Mouse (Mus musculus): Measurements from ENCODE around the gene Alox8. TPM values are rescaled to one million over a fixed set of nuclear protein-coding genes. Genes with fewer than 3 reads are reported as not detected.

The Alox8 gene
- polyA plus RNA-seq, 1 experiment from 2014 or later: 0.11 TPM

DNA sequence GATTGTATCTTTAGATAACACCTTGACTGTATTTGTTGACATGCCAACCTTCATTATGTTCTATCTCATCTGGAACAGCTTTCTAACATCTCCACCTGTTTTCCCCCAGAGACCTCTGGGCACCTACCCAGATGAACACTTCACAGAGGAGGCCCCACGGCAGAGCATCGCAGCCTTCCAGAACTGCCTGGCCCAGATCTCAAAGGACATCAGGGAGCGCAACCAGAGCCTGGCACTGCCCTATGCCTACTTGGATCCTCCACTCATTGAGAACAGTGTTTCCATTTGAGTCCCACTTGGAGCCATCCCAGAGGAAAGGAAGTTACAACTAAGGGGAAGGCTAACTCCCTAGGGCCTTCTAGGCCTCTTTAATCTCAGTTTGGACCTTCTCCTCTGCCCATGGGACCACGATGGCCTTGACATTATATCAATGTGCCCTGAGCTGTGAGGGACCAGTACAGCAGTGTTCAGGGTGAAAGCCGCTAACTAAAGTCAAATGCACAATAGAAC lies 49.1 kb downstream of the Alox8 start:
- ATAC-seq (replicated peaks; ENCODE audit: low FRiP score) (no peak), DNase-seq (ENCODE audit: low spot score) (no peak)
- H3K9me3 ChIP-seq (ENCODE audit: control insufficient read depth, low read length): no peaks in the 10 kb centered on the region
- H3K4me1 ChIP-seq (replicated peaks; ENCODE audit: control insufficient read depth, insufficient read depth, low read length): 0 out of 2 replicates have a peak, but pooled peaks cover 2% of the 10 kb centered on the region
- no peak overlapping the region for H3K9ac ChIP-seq (ENCODE audit: low read length)
- H3K36me3 ChIP-seq (ENCODE audit: control insufficient read depth, insufficient read depth, low read length): no peaks in the 10 kb centered on the region
- 89% methylated on average over 5 of the region's 5 CpGs for WGBS
- no peak overlapping the region for H3K4me3 ChIP-seq (ENCODE audit: low read depth, low read length)
- H3K27ac ChIP-seq (ENCODE audit: low read depth, low read length): no peak overlapping the region
- H3K4me2 ChIP-seq (ENCODE audit: low read depth, low read length, severe bottlenecking): no peak overlapping the region
- no peaks in the 10 kb centered on the region; the same call in 1 of the 2 replicates for H3K27me3 ChIP-seq (ENCODE audit: control insufficient read depth, insufficient read depth, low read length)

- ATAC-seq (replicated peaks; ENCODE audit: low FRiP score) (no peak), DNase-seq (ENCODE audit: low spot score) (no peak)
- 0 out of 2 replicates have a peak, but pooled peaks cover 2% of the 10 kb centered on the region for H3K4me1 ChIP-seq (replicated peaks; ENCODE audit: control insufficient read depth, insufficient read depth, low read length)
- WGBS: 73% methylated on average over 7 of the region's 7 CpGs
- no peak overlapping the region for H3K4me2 ChIP-seq (ENCODE audit: low read depth, low read length, severe bottlenecking)
- no peaks in the 10 kb centered on the region for H3K36me3 ChIP-seq (ENCODE audit: control insufficient read depth, insufficient read depth, low read length)
- H3K9me3 ChIP-seq (ENCODE audit: control insufficient read depth, low read length): no peaks in the 10 kb centered on the region
- H3K4me3 ChIP-seq (ENCODE audit: low read depth, low read length): no peak overlapping the region
- no peaks in the 10 kb centered on the region; the same call in 1 of the 2 replicates for H3K27me3 ChIP-seq (ENCODE audit: control insufficient read depth, insufficient read depth, low read length)
- no peak overlapping the region for H3K9ac ChIP-seq (ENCODE audit: low read length)
- no peak overlapping the region for H3K27ac ChIP-seq (ENCODE audit: low read depth, low read length)
Observed at GRCm38 (mm10) chr11:69147546-69147945, 50.1 kb downstream of the Alox8 start.

- H3K9me3 ChIP-seq (ENCODE audit: control insufficient read depth, low read length): no peaks in the 10 kb centered on the region
- no peak overlapping the region for H3K9ac ChIP-seq (ENCODE audit: low read length)
- no peak overlapping the region for H3K27ac ChIP-seq (ENCODE audit: low read depth, low read length)
- DNase-seq (ENCODE audit: low spot score) (no peak), ATAC-seq (replicated peaks; ENCODE audit: low FRiP score) (no peak)
- H3K4me1 ChIP-seq (replicated peaks; ENCODE audit: control insufficient read depth, insufficient read depth, low read length): no peaks in the 10 kb centered on the region
- no peak overlapping the region for H3K4me3 ChIP-seq (ENCODE audit: low read depth, low read length)
- WGBS: 89% methylated on average over 6 of the region's 6 CpGs
- peaks cover 2% of the 10 kb centered on the region; the same call in 1 of the 2 replicates for H3K27me3 ChIP-seq (ENCODE audit: control insufficient read depth, insufficient read depth, low read length)
- H3K4me2 ChIP-seq (ENCODE audit: low read depth, low read length, severe bottlenecking): no peak overlapping the region
- H3K36me3 ChIP-seq (ENCODE audit: control insufficient read depth, insufficient read depth, low read length): no peaks in the 10 kb centered on the region
Observed at GRCm38 (mm10) chr11:69135361-69135760, 62.3 kb downstream of the Alox8 start.

DNA sequence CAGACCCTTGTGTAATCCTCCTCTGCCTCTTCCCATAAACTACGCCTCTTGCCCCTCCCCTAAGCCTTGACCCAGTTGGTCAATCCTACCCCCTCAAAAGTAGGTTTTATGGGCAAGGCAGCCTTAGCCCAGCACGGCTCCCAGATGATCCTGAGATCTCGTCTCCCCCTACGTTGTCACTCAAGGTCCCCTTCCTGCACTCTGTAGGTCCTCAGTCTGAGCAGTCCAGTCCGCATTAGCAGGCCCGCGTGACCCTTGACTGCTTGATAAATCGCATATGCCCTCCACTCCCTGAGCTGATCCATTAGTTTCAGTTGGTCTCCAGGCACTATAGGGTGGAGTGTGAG lies 63.0 kb downstream of the Alox8 start:
- Histone ChIP-seq H3K9ac (ENCODE audit: low read length) (peak overlapping the region; percentile 33), H3K4me3 (ENCODE audit: low read depth, low read length) (peak overlapping the region; percentile 39), H3K4me1 (replicated peaks; ENCODE audit: control insufficient read depth, insufficient read depth, low read length) (no peaks in the 10 kb centered on the region), H3K4me2 (ENCODE audit: low read depth, low read length, severe bottlenecking) (peak overlapping the region; percentile 52), H3K9me3 (ENCODE audit: control insufficient read depth, low read length) (no peaks in the 10 kb centered on the region), H3K27me3 (ENCODE audit: control insufficient read depth, insufficient read depth, low read length) (peaks cover 2% of the 10 kb centered on the region; the same call in 1 of the 2 replicates), H3K27ac (ENCODE audit: low read depth, low read length) (no peak overlapping the region), H3K36me3 (ENCODE audit: control insufficient read depth, insufficient read depth, low read length) (no peaks in the 10 kb centered on the region)
- WGBS: 28% methylated on average over 8 of the region's 8 CpGs
- ATAC-seq (replicated peaks; ENCODE audit: low FRiP score): 0 out of 2 replicates have a peak, but pooled peaks have one; percentile 44
- no peak for DNase-seq (ENCODE audit: low spot score)

Other genes with a start within 250 kb of the Alox8 start
- 5.2 and 6.1 TPM in 2 replicates for gene Arhgef15, start 240.4 kb downstream of the Alox8 start, polyA plus RNA-seq (2014; fragmentation: Nextera tagmentation; extraction: Ambion mirVana)
- 1.6 and 2.4 TPM in 2 replicates for gene Slc25a35, start 229.7 kb downstream of the Alox8 start, polyA plus RNA-seq (2014; fragmentation: Nextera tagmentation; extraction: Ambion mirVana)
- gene Rangrf, start 222.7 kb downstream of the Alox8 start, polyA plus RNA-seq (2014; fragmentation: Nextera tagmentation; extraction: Ambion mirVana): 64.8 and 67.8 TPM in 2 replicates
- 48.2 and 55.8 TPM in 2 replicates for gene Pfas, start 189.4 kb downstream of the Alox8 start, polyA plus RNA-seq (2014; fragmentation: Nextera tagmentation; extraction: Ambion mirVana)
- gene Ctc1, start 181.9 kb downstream of the Alox8 start, polyA plus RNA-seq (2014; fragmentation: Nextera tagmentation; extraction: Ambion mirVana): 94.0 and 95.7 TPM in 2 replicates
- 199 and 209 TPM in 2 replicates for gene Aurkb, start 152.2 kb downstream of the Alox8 start, polyA plus RNA-seq (2014; fragmentation: Nextera tagmentation; extraction: Ambion mirVana)
- gene Borcs6, start 138.1 kb downstream of the Alox8 start, polyA plus RNA-seq (2014; fragmentation: Nextera tagmentation; extraction: Ambion mirVana): 7.9 and 9.2 TPM in 2 replicates
- gene Tmem107, start 127.0 kb downstream of the Alox8 start, polyA plus RNA-seq (2014; fragmentation: Nextera tagmentation; extraction: Ambion mirVana): 60.3 and 60.6 TPM in 2 replicates
- gene Vamp2, start 109.4 kb downstream of the Alox8 start, polyA plus RNA-seq (2014; fragmentation: Nextera tagmentation; extraction: Ambion mirVana): 95.9 and 98.4 TPM in 2 replicates
- 8.2 and 10.0 TPM in 2 replicates for gene Per1, start 102.6 kb downstream of the Alox8 start, polyA plus RNA-seq (2014; fragmentation: Nextera tagmentation; extraction: Ambion mirVana)
- gene Hes7, start 77.4 kb downstream of the Alox8 start, polyA plus RNA-seq (2014; fragmentation: Nextera tagmentation; extraction: Ambion mirVana): 0.11 and 0.24 TPM in 2 replicates
- gene 9130213A22Rik, start 75.3 kb downstream of the Alox8 start, polyA plus RNA-seq (2014; fragmentation: Nextera tagmentation; extraction: Ambion mirVana): 0.39 TPM in 1 of 2 replicates, not detected in the other
- not detected in 2 replicates for gene Aloxe3, start 71.9 kb downstream of the Alox8 start, polyA plus RNA-seq (2014; fragmentation: Nextera tagmentation; extraction: Ambion mirVana)
- gene Alox12b, start 40.9 kb downstream of the Alox8 start, polyA plus RNA-seq (2014; fragmentation: Nextera tagmentation; extraction: Ambion mirVana): 0.08 TPM in 1 of 2 replicates, not detected in the other
- 0.05 and 0.07 TPM in 2 replicates for gene Gucy2e, start 39.2 kb upstream of the Alox8 start, polyA plus RNA-seq (2014; fragmentation: Nextera tagmentation; extraction: Ambion mirVana)
- gene Cntrob, start 125.9 kb upstream of the Alox8 start, polyA plus RNA-seq (2014; fragmentation: Nextera tagmentation; extraction: Ambion mirVana): 31.7 and 32.1 TPM in 2 replicates
- 188 and 196 TPM in 2 replicates for gene Trappc1, start 126.1 kb upstream of the Alox8 start, polyA plus RNA-seq (2014; fragmentation: Nextera tagmentation; extraction: Ambion mirVana)
- 3.5 and 3.7 TPM in 2 replicates for gene Kcnab3, start 128.4 kb upstream of the Alox8 start, polyA plus RNA-seq (2014; fragmentation: Nextera tagmentation; extraction: Ambion mirVana)
- 25.7 and 30.1 TPM in 2 replicates for gene Rnf227, start 142.6 kb upstream of the Alox8 start, polyA plus RNA-seq (2014; fragmentation: Nextera tagmentation; extraction: Ambion mirVana)
- 53.0 and 61.4 TPM in 2 replicates for gene Chd3, start 171.6 kb upstream of the Alox8 start, polyA plus RNA-seq (2014; fragmentation: Nextera tagmentation; extraction: Ambion mirVana)
- gene Naa38, start 197.6 kb upstream of the Alox8 start, polyA plus RNA-seq (2014; fragmentation: Nextera tagmentation; extraction: Ambion mirVana): 105 and 109 TPM in 2 replicates
- 43.7 and 44.4 TPM in 2 replicates for gene Cyb5d1, start 197.8 kb upstream of the Alox8 start, polyA plus RNA-seq (2014; fragmentation: Nextera tagmentation; extraction: Ambion mirVana)
- 15.6 and 18.5 TPM in 2 replicates for gene Tmem88, start 200.4 kb upstream of the Alox8 start, polyA plus RNA-seq (2014; fragmentation: Nextera tagmentation; extraction: Ambion mirVana)
- 40.9 and 41.0 TPM in 2 replicates for gene Kdm6b, start 215.8 kb upstream of the Alox8 start, polyA plus RNA-seq (2014; fragmentation: Nextera tagmentation; extraction: Ambion mirVana)

Measured in forebrain, embryonic 11.5 days (tissue).